Mouse (Mus musculus): ENCODE data around the gene Nob1. TPM values are rescaled to one million over a fixed set of nuclear protein-coding genes. Genes with fewer than 3 reads are reported as not detected.
A peak's percentile ranks its signal among the peaks of the same experiment; 100 is the strongest.

Gene Nob1
- total RNA-seq (2014; fragmentation: Nextera tagmentation), result 58.9 and 59.1 TPM in 2 replicates
- 37.3 and 46.0 TPM in 2 replicates for total RNA-seq (2017)
- polyA plus RNA-seq (2012), result 57.2 and 76.6 TPM in 2 replicates

- peak within 1 kb of the TSS; percentile 88 for H3K4me3 ChIP-seq (ENCODE audit: low read depth, low read length)
- no peaks in the 10 kb centered on the region for H3K9me3 ChIP-seq (replicated peaks)
- H3K4me1 ChIP-seq (ENCODE audit: insufficient read depth, low read depth, low read length), result peaks cover 56% of the 10 kb centered on the region
- H3K36me3 ChIP-seq (replicated peaks), result peaks cover 39% of the 10 kb centered on the region
- TF ChIP-seq CTCF (IDR thresholded peaks at IDR 0.05; ENCODE audit: low read depth, low read length) (peak; percentile 71), TAL1 (conservative IDR thresholded peaks at IDR 0.05; ENCODE audit: low read depth, low read length) (no peak)
- DNase-seq (ENCODE audit: low spot score) (peak; percentile 95), ATAC-seq (ENCODE audit: extremely low read depth, insufficient number of reproducible peaks, low FRiP score, poor library complexity, severe bottlenecking) (peak; percentile 84)
- peaks cover 18% of the 10 kb centered on the region for H3K27me3 ChIP-seq (ENCODE audit: insufficient read depth, low read length)
Measured at GRCm38 (mm10) chr8:107424597-107425229, at the start of gene Nob1. Gene Nob1, minus strand, starts transcription at chr8:107425051.

DNA sequence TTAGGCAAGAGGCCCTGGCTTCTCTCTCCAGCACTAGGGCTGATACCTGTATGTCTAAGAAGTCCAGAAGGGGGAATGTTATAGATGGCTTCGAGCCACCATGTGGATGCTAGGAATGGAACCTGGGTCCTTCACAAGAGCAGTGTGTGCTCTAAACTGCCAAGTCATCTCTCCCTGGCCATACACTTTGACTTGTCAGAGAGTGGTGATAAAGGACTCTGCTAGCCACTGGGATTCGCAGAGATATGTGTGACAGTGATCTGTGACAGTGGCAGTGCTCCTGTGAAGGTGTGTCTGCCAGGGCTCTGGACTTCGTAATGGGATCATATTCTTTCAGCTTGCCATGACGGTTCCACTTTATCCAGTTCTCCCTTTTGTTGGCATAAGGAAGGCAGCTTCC lies 48.5 kb upstream of the Nob1 start:
- peaks cover 87% of the 10 kb centered on the region for H3K36me3 ChIP-seq (replicated peaks)
- H3K4me1 ChIP-seq (ENCODE audit: insufficient read depth, low read depth, low read length), result 0 out of 2 replicates have a peak, but pooled peaks cover 2% of the 10 kb centered on the region
- H3K27me3 ChIP-seq (ENCODE audit: insufficient read depth, low read length), result no peaks in the 10 kb centered on the region
- TF ChIP-seq CTCF (IDR thresholded peaks at IDR 0.05; ENCODE audit: low read depth, low read length) (no peak), GATA2 (IDR thresholded peaks at IDR 0.05; ENCODE audit: borderline replicate concordance, low read depth, low read length) (no peak), GATA1 (IDR thresholded peaks at IDR 0.05; ENCODE audit: borderline replicate concordance, low read length) (no peak), POLR2AphosphoS5 (IDR thresholded peaks at IDR 0.05; ENCODE audit: insufficient replicate concordance, low read depth, low read length) (no peak), TAL1 (conservative IDR thresholded peaks at IDR 0.05; ENCODE audit: low read depth, low read length) (no peak)
- ATAC-seq (ENCODE audit: extremely low read depth, insufficient number of reproducible peaks, low FRiP score, poor library complexity, severe bottlenecking), result no peak
- H3K9me3 ChIP-seq (replicated peaks), result no peaks in the 10 kb centered on the region
- DNase-seq (ENCODE audit: low spot score), result no peak
- H3K4me3 ChIP-seq (ENCODE audit: low read depth, low read length), result no peak overlapping the region

GRCm38 (mm10) chr8:107472403-107473100 lies 47.7 kb upstream of the Nob1 start:
- Histone ChIP-seq H3K4me3 (ENCODE audit: low read depth, low read length) (no peak overlapping the region), H3K9me3 (replicated peaks) (no peaks in the 10 kb centered on the region), H3K27me3 (ENCODE audit: insufficient read depth, low read length) (no peaks in the 10 kb centered on the region), H3K4me1 (ENCODE audit: insufficient read depth, low read depth, low read length) (0 out of 2 replicates have a peak, but pooled peaks cover 2% of the 10 kb centered on the region), H3K36me3 (replicated peaks) (peaks cover 86% of the 10 kb centered on the region)
- ATAC-seq (ENCODE audit: extremely low read depth, insufficient number of reproducible peaks, low FRiP score, poor library complexity, severe bottlenecking) (no peak), DNase-seq (ENCODE audit: low spot score) (no peak)
- TF ChIP-seq TAL1 (conservative IDR thresholded peaks at IDR 0.05; ENCODE audit: low read depth, low read length) (no peak), POLR2AphosphoS5 (IDR thresholded peaks at IDR 0.05; ENCODE audit: insufficient replicate concordance, low read depth, low read length) (no peak), GATA2 (IDR thresholded peaks at IDR 0.05; ENCODE audit: borderline replicate concordance, low read depth, low read length) (no peak), GATA1 (IDR thresholded peaks at IDR 0.05; ENCODE audit: borderline replicate concordance, low read length) (no peak), CTCF (IDR thresholded peaks at IDR 0.05; ENCODE audit: low read depth, low read length) (no peak)

GRCm38 (mm10) chr8:107470302-107470701 lies 45.5 kb upstream of the Nob1 start:
- no peak for TF ChIP-seq GATA2 (IDR thresholded peaks at IDR 0.05; ENCODE audit: borderline replicate concordance, low read depth, low read length)
- no peak for TF ChIP-seq TAL1 (conservative IDR thresholded peaks at IDR 0.05; ENCODE audit: low read depth, low read length)
- TF ChIP-seq POLR2AphosphoS5 (IDR thresholded peaks at IDR 0.05; ENCODE audit: insufficient replicate concordance, low read depth, low read length), result no peak
- DNase-seq (ENCODE audit: low spot score) (no peak), ATAC-seq (ENCODE audit: extremely low read depth, insufficient number of reproducible peaks, low FRiP score, poor library complexity, severe bottlenecking) (no peak)
- Histone ChIP-seq H3K36me3 (replicated peaks) (peaks cover 87% of the 10 kb centered on the region), H3K4me3 (ENCODE audit: low read depth, low read length) (no peak overlapping the region), H3K4me1 (ENCODE audit: insufficient read depth, low read depth, low read length) (0 out of 2 replicates have a peak, but pooled peaks cover 2% of the 10 kb centered on the region), H3K27me3 (ENCODE audit: insufficient read depth, low read length) (no peaks in the 10 kb centered on the region), H3K9me3 (replicated peaks) (no peaks in the 10 kb centered on the region)

DNA sequence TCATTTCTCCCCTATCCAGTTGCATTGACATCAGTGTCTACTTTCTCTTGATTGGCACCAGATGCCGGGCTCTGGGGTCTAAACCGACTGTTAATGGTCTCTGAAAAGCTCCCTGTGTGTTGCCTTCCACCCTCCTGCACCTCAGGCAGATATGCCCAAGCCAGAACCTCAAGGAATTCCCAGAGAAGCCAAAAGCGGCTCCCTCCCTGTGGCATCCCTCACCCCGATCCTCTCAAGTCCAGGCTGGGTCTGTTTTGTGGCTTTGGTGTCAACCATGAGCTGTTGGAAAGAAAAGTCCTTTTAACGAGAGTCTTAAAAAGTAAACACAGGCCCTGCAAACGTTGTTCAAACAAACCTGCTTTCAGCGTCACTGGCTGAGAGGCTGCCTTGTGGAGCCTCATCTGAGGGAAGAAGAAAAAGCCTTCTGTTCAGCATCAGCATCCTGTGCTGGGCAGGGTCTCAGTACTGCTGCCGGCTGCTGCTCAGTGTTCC lies 44.0 kb upstream of the Nob1 start:
- no peak for TF ChIP-seq POLR2AphosphoS5 (IDR thresholded peaks at IDR 0.05; ENCODE audit: insufficient replicate concordance, low read depth, low read length)
- no peak for TF ChIP-seq GATA1 (IDR thresholded peaks at IDR 0.05; ENCODE audit: borderline replicate concordance, low read length)
- no peak for TF ChIP-seq GATA2 (IDR thresholded peaks at IDR 0.05; ENCODE audit: borderline replicate concordance, low read depth, low read length)
- TF ChIP-seq TAL1 (conservative IDR thresholded peaks at IDR 0.05; ENCODE audit: low read depth, low read length), result no peak
- TF ChIP-seq CTCF (IDR thresholded peaks at IDR 0.05; ENCODE audit: low read depth, low read length), result no peak
- DNase-seq (ENCODE audit: low spot score) (no peak), ATAC-seq (ENCODE audit: extremely low read depth, insufficient number of reproducible peaks, low FRiP score, poor library complexity, severe bottlenecking) (no peak)
- Histone ChIP-seq H3K36me3 (replicated peaks) (peaks cover 88% of the 10 kb centered on the region), H3K4me1 (ENCODE audit: insufficient read depth, low read depth, low read length) (0 out of 2 replicates have a peak, but pooled peaks cover 2% of the 10 kb centered on the region), H3K27me3 (ENCODE audit: insufficient read depth, low read length) (no peaks in the 10 kb centered on the region), H3K9me3 (replicated peaks) (no peaks in the 10 kb centered on the region), H3K4me3 (ENCODE audit: low read depth, low read length) (no peak overlapping the region)

GRCm38 (mm10) chr8:107466642-107467041 lies 41.8 kb upstream of the Nob1 start:
- no peak overlapping the region for H3K4me3 ChIP-seq (ENCODE audit: low read depth, low read length)
- no peaks in the 10 kb centered on the region for H3K4me1 ChIP-seq (ENCODE audit: insufficient read depth, low read depth, low read length)
- ATAC-seq (ENCODE audit: extremely low read depth, insufficient number of reproducible peaks, low FRiP score, poor library complexity, severe bottlenecking) (no peak), DNase-seq (ENCODE audit: low spot score) (no peak)
- peaks cover 88% of the 10 kb centered on the region for H3K36me3 ChIP-seq (replicated peaks)
- H3K27me3 ChIP-seq (ENCODE audit: insufficient read depth, low read length), result no peaks in the 10 kb centered on the region
- TF ChIP-seq CTCF (IDR thresholded peaks at IDR 0.05; ENCODE audit: low read depth, low read length) (no peak), TAL1 (conservative IDR thresholded peaks at IDR 0.05; ENCODE audit: low read depth, low read length) (no peak), GATA1 (IDR thresholded peaks at IDR 0.05; ENCODE audit: borderline replicate concordance, low read length) (no peak), POLR2AphosphoS5 (IDR thresholded peaks at IDR 0.05; ENCODE audit: insufficient replicate concordance, low read depth, low read length) (no peak), GATA2 (IDR thresholded peaks at IDR 0.05; ENCODE audit: borderline replicate concordance, low read depth, low read length) (no peak)
- H3K9me3 ChIP-seq (replicated peaks), result no peaks in the 10 kb centered on the region
